Mouse (Mus musculus) brain, embryonic 14.5 days (tissue): ENCODE results near the gene Gcm2. TPM values are rescaled to one million over a fixed set of nuclear protein-coding genes. Genes with fewer than 3 reads are reported as not detected.
A peak's percentile ranks its signal among the peaks of the same experiment; 100 is the strongest.

Experiments
- DNase-seq: peaks from one replicate; pipeline ENCODE4 v3.0.0-alpha.2; 2011; ENCODE audit warnings: low read depth
- CTCF ChIP-seq: fragments of 200-500 bp; IDR thresholded peaks from 2 replicates; pipeline ENCODE4 v1.5.1; 2012; ENCODE audit warnings: inconsistent platforms, mild to moderate bottlenecking, moderate library complexity, borderline replicate concordance; ENCODE audit not compliant: insufficient read depth, insufficient read length; ENCODE audit errors: extremely low read depth
- POLR2A ChIP-seq: fragments of 200-500 bp; IDR thresholded peaks from 2 replicates; pipeline ENCODE4 v1.6.1; 2012; ENCODE audit warnings: mild to moderate bottlenecking, inconsistent platforms, borderline replicate concordance; ENCODE audit not compliant: poor library complexity, insufficient read depth, insufficient read length, severe bottlenecking; ENCODE audit errors: extremely low read depth
- polyA plus RNA-seq: library from polyadenylated mRNA; depleted of rRNA; stranded (reverse); fragments of >200 nt; gene quantifications from 2 replicates; pipeline ENCODE4 v1.2.3, GENCODE M21; 2012; rRNA removed

Gene Gcm2
- polyA plus RNA-seq, 1 experiment = not detected

DNA sequence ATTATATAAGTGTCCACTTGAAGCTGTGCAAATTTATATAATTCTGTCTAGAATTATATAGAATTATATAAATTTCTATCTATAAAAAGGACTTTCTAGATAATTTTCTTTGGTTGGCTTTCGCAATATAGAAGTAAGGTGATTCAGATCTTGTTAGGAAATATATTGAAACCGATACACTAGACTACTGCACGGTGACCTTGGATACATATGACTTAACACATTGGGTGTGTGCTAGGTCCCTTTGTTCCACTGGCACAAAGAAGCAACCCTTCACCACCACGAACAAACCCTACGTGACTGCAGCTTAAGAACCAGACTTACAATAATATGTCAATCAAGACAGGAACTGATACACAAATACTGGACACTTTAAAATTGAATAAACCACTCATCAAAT is 31.0 kb downstream of the Gcm2 start:
- DNase-seq = peak; percentile 9
- TF ChIP-seq CTCF (no peak), POLR2A (no peak)

DNA sequence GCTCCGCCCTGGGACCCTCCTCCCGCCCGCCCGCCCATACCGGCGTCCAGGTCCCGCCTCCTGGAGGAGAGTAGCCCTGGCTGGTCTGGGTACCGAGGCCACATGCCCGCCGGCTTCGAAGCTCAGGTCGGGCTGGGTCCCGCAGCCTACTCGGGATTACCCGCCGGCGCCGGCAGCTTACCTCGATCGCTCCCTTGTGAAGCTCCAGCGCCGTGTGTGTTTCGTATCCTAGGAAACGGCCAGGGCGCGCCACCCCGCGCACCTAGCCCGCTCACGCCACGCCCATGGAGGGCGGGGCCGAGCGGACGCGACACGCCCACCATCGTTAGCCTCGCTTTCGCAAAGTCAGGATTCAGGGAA is 31.4 kb downstream of the Gcm2 start, which contains the start of gene Mak:
Gene Mak, minus strand, starts transcription at position 286 of the 360 bp plus-strand sequence.
- no peak for TF ChIP-seq CTCF
- TF ChIP-seq POLR2A = no peak
- peak; percentile 87 for DNase-seq

GRCm38 (mm10) chr13:41078690-41079420 is 32.0 kb downstream of the Gcm2 start:
- TF ChIP-seq CTCF (no peak), POLR2A (no peak)
- peak; percentile 19 for DNase-seq

GRCm38 (mm10) chr13:41077921-41078320 is 32.9 kb downstream of the Gcm2 start:
- TF ChIP-seq POLR2A (no peak), CTCF (no peak)
- peak; percentile 42 for DNase-seq

- TF ChIP-seq POLR2A (no peak), CTCF (no peak)
Observed at GRCm38 (mm10) chr13:41073819-41074218, 37.0 kb downstream of the Gcm2 start.

GRCm38 (mm10) chr13:41071617-41072016 is 39.2 kb downstream of the Gcm2 start:
- DNase-seq = peak; percentile 53
- TF ChIP-seq CTCF = no peak
- no peak for TF ChIP-seq POLR2A

More at GRCm38 (mm10) chr13:41073819-41074218, 37.0 kb downstream of the Gcm2 start:
- DNase-seq = no peak

DNA sequence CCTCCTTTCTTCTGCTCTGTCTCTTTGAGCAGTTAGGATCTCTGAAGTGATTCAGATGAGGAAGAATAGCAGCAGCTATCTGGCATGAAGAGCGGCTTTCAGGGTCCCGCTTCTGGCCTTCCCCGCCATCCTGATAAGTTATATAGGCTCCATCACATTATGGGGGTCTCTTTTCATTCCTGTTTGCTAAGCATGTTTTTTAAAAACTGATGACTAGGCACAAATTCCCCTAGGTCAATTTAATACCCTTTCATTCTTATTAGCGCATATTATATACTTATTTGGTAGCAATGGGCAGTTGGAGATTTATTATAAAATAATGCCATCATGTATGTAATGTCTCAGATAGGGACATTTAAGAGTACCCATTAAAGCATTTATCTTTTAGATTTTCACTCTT is 43.2 kb downstream of the Gcm2 start:
- no peak for DNase-seq
- TF ChIP-seq POLR2A (no peak), CTCF (no peak)

GRCm38 (mm10) chr13:41051965-41052364 is 58.9 kb downstream of the Gcm2 start:
- DNase-seq = peak; percentile 65
- TF ChIP-seq CTCF = no peak
- no peak for TF ChIP-seq POLR2A

Other genes with a start within 250 kb of the Gcm2 start
- gene Pak1ip1, start 110.0 kb downstream of the Gcm2 start, polyA plus RNA-seq = 49.9 and 65.4 TPM in 2 replicates
- 69.9 and 84.6 TPM in 2 replicates for gene Tmem14c, start 94.7 kb downstream of the Gcm2 start, polyA plus RNA-seq
- 1.3 and 1.7 TPM in 2 replicates for gene Mak, start 31.3 kb downstream of the Gcm2 start, polyA plus RNA-seq
- gene Sycp2l, start 3.3 kb upstream of the Gcm2 start, polyA plus RNA-seq = 0.04 TPM in 1 of 2 replicates, not detected in the other
- 35.0 and 39.5 TPM in 2 replicates for gene Elovl2, start 109.4 kb upstream of the Gcm2 start, polyA plus RNA-seq
- gene Smim13, start 138.8 kb upstream of the Gcm2 start, polyA plus RNA-seq = 17.3 and 24.5 TPM in 2 replicates
- gene Gm17364, start 162.9 kb upstream of the Gcm2 start, polyA plus RNA-seq = not detected in 2 replicates